Mouse (Mus musculus): Measurements from ENCODE around the gene Sh3kbp1.

GRCm38 (mm10) chrX:159626907-159627587 lies at the start of gene Sh3kbp1:
- TF ChIP-seq CTCF (IDR thresholded peaks at IDR 0.05; ENCODE audit: low read depth, low read length) (no peak), POLR2A (IDR thresholded peaks at IDR 0.05; ENCODE audit: borderline replicate concordance, low read depth, low read length) (no peak)
